Mouse (Mus musculus) bone marrow, adult 2 months (tissue): ENCODE data around the gene Med14.

Source experiments
- CTCF ChIP-seq: fragments of 200-500 bp; IDR thresholded peaks from 2 replicates; pipeline ENCODE4 v1.5.1; 2011; ENCODE audit warnings: low read length, control low read depth; ENCODE audit not compliant: control insufficient read depth, insufficient read depth
- POLR2A ChIP-seq: fragments of 200-500 bp; IDR thresholded peaks from 2 replicates; pipeline ENCODE4 v1.6.1; 2011; ENCODE audit warnings: low read depth, mild to moderate bottlenecking, control low read depth, low read length, borderline replicate concordance; ENCODE audit not compliant: control insufficient read depth

DNA sequence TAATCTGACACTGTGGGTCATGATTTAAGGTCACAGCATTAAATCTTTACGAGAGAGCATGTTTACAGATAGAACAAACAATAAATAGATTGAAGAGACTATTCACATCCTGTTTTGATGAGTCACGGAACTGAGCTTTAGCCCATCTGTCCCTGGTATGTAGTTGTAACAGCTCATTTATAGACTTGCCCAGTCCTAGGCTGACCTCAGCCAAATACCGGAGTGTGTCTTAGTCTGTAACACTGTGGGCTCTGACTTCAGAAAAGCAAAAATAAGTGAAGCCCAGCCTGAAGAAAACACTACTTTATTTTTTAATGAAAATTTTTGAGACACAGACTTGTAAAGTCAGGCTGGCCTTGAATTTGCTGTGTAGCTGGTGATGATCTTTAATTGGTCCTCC is 11.4 kb upstream of the Med14 start:
- TF ChIP-seq CTCF (no peak), POLR2A (no peak)
